Mouse (Mus musculus) urinary bladder, postnatal 36 days (tissue): ENCODE measurements around the gene Car14.

ENCODE experiments used
- DNase-seq, 2 experiments: peaks; one replicate each; pipeline ENCODE4 v3.0.0; 2022; ENCODE audit warnings: low spot score in 2 of 2, mixed read lengths in 1 of 2

Gene Car14

DNA sequence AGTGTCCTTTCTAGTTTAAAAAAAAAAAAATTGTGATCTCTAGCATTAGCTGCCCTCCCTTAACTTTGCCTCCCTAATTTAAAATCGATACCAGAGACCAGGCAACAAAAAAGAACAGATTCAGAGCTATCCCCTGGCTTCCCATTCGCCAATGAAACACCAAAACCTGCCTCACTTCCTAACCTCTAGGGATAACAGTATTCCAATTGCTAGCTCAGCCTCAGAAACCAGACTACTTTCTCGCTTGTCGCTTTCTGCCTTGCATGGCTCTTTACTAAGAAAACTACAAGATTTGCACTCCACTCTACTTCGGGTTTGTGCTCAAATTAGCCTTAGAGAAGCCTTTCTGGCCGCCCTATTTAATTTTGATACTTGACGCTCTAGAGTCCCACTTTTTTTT is 48.4 kb downstream of the Car14 start:
- no peak for DNase-seq

DNA sequence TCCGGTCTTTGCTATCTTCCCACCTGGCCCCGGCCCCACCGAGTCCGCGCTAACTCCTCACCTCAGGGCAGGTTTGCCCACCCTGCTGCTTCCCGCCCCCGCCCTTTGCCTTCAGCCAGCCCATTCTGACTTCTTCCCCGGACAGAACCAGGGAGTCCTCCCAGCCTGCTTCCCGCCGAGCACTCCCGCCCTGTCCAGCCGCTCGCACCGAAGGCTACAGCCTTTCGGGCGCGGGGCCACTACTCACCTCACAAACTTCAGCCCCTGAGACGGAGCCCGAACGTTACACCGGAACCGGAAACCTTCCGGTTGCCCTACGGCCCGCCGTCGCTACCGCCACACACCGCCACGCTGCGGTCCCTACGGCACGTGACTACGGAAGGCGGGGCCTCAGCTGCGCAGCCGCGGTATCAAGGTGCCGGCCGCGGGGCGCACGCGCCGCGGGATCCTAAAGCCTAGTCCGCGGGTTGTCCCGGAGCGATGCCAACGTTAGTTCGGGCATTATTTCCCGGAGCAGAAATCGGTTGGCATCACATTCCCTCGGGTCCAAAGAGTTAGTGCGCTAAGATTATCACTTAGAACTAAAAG is 48.9 kb downstream of the Car14 start, which contains the start of gene Prpf3:
Gene Prpf3 (minus strand): TSS at position 384 of the 588 bp plus-strand sequence.
- peak; percentile 93 to 94 for DNase-seq

DNA sequence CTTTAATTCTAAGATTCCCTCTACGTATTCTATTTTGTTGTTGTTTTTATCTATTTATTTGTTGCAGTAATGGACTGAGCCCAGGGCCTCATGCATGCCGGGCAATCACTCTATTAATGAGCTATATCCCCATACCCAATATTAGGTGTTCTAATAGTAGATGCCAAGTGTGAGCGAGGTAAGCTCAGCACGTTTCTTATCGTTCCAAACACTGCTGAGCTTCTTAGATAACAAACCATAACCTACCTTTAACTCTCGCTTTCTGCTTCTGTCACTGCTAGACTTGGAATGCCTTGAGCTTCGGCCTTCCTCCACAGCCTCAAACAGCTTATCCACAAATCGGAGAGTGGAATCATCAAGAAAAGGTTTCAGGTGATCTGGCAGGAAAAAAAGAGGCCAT is 53.2 kb downstream of the Car14 start:
- no peak for DNase-seq

DNA sequence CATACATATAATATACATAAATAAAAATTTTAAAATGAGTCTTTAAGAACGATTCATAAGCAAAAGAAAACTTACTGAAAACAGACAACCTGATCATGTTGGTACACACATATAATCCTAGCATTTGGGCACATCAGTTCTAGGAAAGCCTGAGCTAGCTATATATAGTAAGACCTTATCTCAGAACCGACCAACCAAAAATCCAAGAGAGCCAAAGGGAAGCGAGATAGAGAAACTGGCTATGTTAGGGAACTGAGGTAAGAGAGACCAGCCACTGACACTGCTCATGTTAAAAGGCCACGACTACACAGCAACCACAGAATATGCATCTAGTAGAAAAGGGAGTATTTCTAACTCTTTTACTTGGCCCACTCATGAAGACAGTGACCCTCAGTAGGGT is 53.9 kb downstream of the Car14 start:
- DNase-seq, result no peak
